ENCODE assay signal across 19 mouse cellular contexts in genomic region chr5:146749857-146750256, GRCm38 (mm10).
"Had no signal": no experiment of that assay in that cellular context is flagged by ENCODE, and none has a peak within 500 bp of the region (broad histone marks: within the 10 kb centered on the region; RNA-seq: fewer than 3 reads in every experiment).

No protein-coding gene starts in this region.

- ATAC-seq: lung, postnatal 0 days; midbrain, embryonic 13.5 days; midbrain, embryonic 16.5 days had no signal

- H3K4me1 ChIP-seq: kidney, embryonic 15.5 days; midbrain, embryonic 10.5 days; midbrain, embryonic 13.5 days had no signal

- H3K4me3 ChIP-seq: kidney, embryonic 15.5 days; left cerebral cortex, adult 2 months; liver, embryonic 13.5 days; megakaryocyte, embryonic 14.5 days; midbrain, embryonic 10.5 days; midbrain, embryonic 13.5 days had no signal

- H3K27me3 ChIP-seq: kidney, embryonic 15.5 days; liver, embryonic 13.5 days; megakaryocyte, embryonic 14.5 days; midbrain, embryonic 13.5 days had no signal

- DNase-seq: kidney, adult 8-10 months; kidney, postnatal 10 days; layer of hippocampus, postnatal 36 days; liver, embryonic 13.5 days; lung, embryonic 14.5 days; right cerebral cortex, adult 18-20 months; right cerebral cortex, postnatal 14 days; right cerebral cortex, postnatal 4 days; thymus, adult 18-20 months; thymus, postnatal 36 days had no signal

- H3K27ac ChIP-seq: kidney, embryonic 15.5 days; left cerebral cortex, adult 2 months; liver, embryonic 13.5 days; macrophage; midbrain, embryonic 10.5 days; midbrain, embryonic 13.5 days; stomach, postnatal 0 days had no signal
